Mouse (Mus musculus): ENCODE data around the gene Dapk1. TPM values are rescaled to one million over a fixed set of nuclear protein-coding genes. Genes with fewer than 3 reads are reported as not detected.

Dapk1 gene
- polyA plus RNA-seq, 1 experiment from 2014 or later, result 14.8 TPM

- Histone ChIP-seq H3K4me1 (ENCODE audit: control insufficient read depth, insufficient read depth, low read length) (no peaks in the 10 kb centered on the region), H3K27me3 (ENCODE audit: control insufficient read depth, insufficient read depth, low read length) (no peaks in the 10 kb centered on the region), H3K27ac (replicated peaks; ENCODE audit: low read depth, low read length) (no peak overlapping the region), H3K36me3 (ENCODE audit: control insufficient read depth, insufficient read depth, low read length) (peaks cover 8% of the 10 kb centered on the region), H3K4me2 (ENCODE audit: low read depth, severe bottlenecking) (no peak overlapping the region), H3K9me3 (ENCODE audit: control insufficient read depth, low read length) (no peaks in the 10 kb centered on the region), H3K9ac (ENCODE audit: low read length) (no peak overlapping the region), H3K4me3 (ENCODE audit: low read depth, low read length) (no peak overlapping the region)
- 90% methylated on average over 13 of the region's 13 CpGs for WGBS
- ATAC-seq (ENCODE audit: insufficient number of reproducible peaks, low FRiP score, low TSS enrichment, low read depth), result no peak
- no peak for DNase-seq (ENCODE audit: low spot score)
Measured at GRCm38 (mm10) chr13:60757292-60757691, 155.5 kb downstream of the Dapk1 start.

- WGBS, result 51% methylated on average over 6 of the region's 6 CpGs
- Histone ChIP-seq H3K4me3 (ENCODE audit: low read depth, low read length) (no peak overlapping the region), H3K9ac (ENCODE audit: low read length) (no peak overlapping the region), H3K27me3 (ENCODE audit: control insufficient read depth, insufficient read depth, low read length) (no peaks in the 10 kb centered on the region), H3K36me3 (ENCODE audit: control insufficient read depth, insufficient read depth, low read length) (peaks cover 6% of the 10 kb centered on the region; the same call in 1 of the 2 replicates), H3K9me3 (ENCODE audit: control insufficient read depth, low read length) (no peaks in the 10 kb centered on the region), H3K27ac (replicated peaks; ENCODE audit: low read depth, low read length) (no peak overlapping the region), H3K4me1 (ENCODE audit: control insufficient read depth, insufficient read depth, low read length) (no peaks in the 10 kb centered on the region), H3K4me2 (ENCODE audit: low read depth, severe bottlenecking) (no peak overlapping the region)
- no peak for ATAC-seq (ENCODE audit: insufficient number of reproducible peaks, low FRiP score, low TSS enrichment, low read depth)
- peak; percentile 72 for DNase-seq (ENCODE audit: low spot score)
Measured at GRCm38 (mm10) chr13:60759136-60759535, 157.4 kb downstream of the Dapk1 start.

GRCm38 (mm10) chr13:60760392-60760791 lies 158.6 kb downstream of the Dapk1 start:
- Histone ChIP-seq H3K4me1 (ENCODE audit: control insufficient read depth, insufficient read depth, low read length) (no peaks in the 10 kb centered on the region), H3K27ac (replicated peaks; ENCODE audit: low read depth, low read length) (no peak overlapping the region), H3K4me2 (ENCODE audit: low read depth, severe bottlenecking) (no peak overlapping the region), H3K9ac (ENCODE audit: low read length) (no peak overlapping the region), H3K36me3 (ENCODE audit: control insufficient read depth, insufficient read depth, low read length) (peaks cover 6% of the 10 kb centered on the region; the same call in 1 of the 2 replicates), H3K27me3 (ENCODE audit: control insufficient read depth, insufficient read depth, low read length) (no peaks in the 10 kb centered on the region), H3K9me3 (ENCODE audit: control insufficient read depth, low read length) (no peaks in the 10 kb centered on the region), H3K4me3 (ENCODE audit: low read depth, low read length) (no peak overlapping the region)
- WGBS, result 93% methylated on average over 12 of the region's 12 CpGs
- DNase-seq (ENCODE audit: low spot score) (no peak), ATAC-seq (ENCODE audit: insufficient number of reproducible peaks, low FRiP score, low TSS enrichment, low read depth) (no peak)

GRCm38 (mm10) chr13:60761161-60761560 lies 159.4 kb downstream of the Dapk1 start:
- no peak overlapping the region for H3K27ac ChIP-seq (replicated peaks; ENCODE audit: low read depth, low read length)
- ATAC-seq (ENCODE audit: insufficient number of reproducible peaks, low FRiP score, low TSS enrichment, low read depth) (no peak), DNase-seq (ENCODE audit: low spot score) (no peak)
- H3K27me3 ChIP-seq (ENCODE audit: control insufficient read depth, insufficient read depth, low read length), result no peaks in the 10 kb centered on the region
- no peak overlapping the region for H3K9ac ChIP-seq (ENCODE audit: low read length)
- 96% methylated on average over 17 of the region's 17 CpGs for WGBS
- peaks cover 6% of the 10 kb centered on the region; the same call in 1 of the 2 replicates for H3K36me3 ChIP-seq (ENCODE audit: control insufficient read depth, insufficient read depth, low read length)
- no peak overlapping the region for H3K4me3 ChIP-seq (ENCODE audit: low read depth, low read length)
- H3K4me1 ChIP-seq (ENCODE audit: control insufficient read depth, insufficient read depth, low read length), result no peaks in the 10 kb centered on the region
- no peaks in the 10 kb centered on the region for H3K9me3 ChIP-seq (ENCODE audit: control insufficient read depth, low read length)
- H3K4me2 ChIP-seq (ENCODE audit: low read depth, severe bottlenecking), result no peak overlapping the region

GRCm38 (mm10) chr13:60780534-60780933 lies 178.8 kb downstream of the Dapk1 start:
- 89% methylated on average over 3 of the region's 3 CpGs for WGBS
- no peak overlapping the region for H3K9ac ChIP-seq (ENCODE audit: low read length)
- H3K4me1 ChIP-seq (ENCODE audit: control insufficient read depth, insufficient read depth, low read length), result no peaks in the 10 kb centered on the region
- H3K27ac ChIP-seq (replicated peaks; ENCODE audit: low read depth, low read length), result no peak overlapping the region
- H3K4me2 ChIP-seq (ENCODE audit: low read depth, severe bottlenecking), result no peak overlapping the region
- no peaks in the 10 kb centered on the region for H3K36me3 ChIP-seq (ENCODE audit: control insufficient read depth, insufficient read depth, low read length)
- no peak overlapping the region for H3K4me3 ChIP-seq (ENCODE audit: low read depth, low read length)
- ATAC-seq (ENCODE audit: insufficient number of reproducible peaks, low FRiP score, low TSS enrichment, low read depth), result no peak
- H3K27me3 ChIP-seq (ENCODE audit: control insufficient read depth, insufficient read depth, low read length), result no peaks in the 10 kb centered on the region
- H3K9me3 ChIP-seq (ENCODE audit: control insufficient read depth, low read length), result no peaks in the 10 kb centered on the region
- DNase-seq (ENCODE audit: low spot score), result no peak

- Histone ChIP-seq H3K9ac (ENCODE audit: low read length) (no peak overlapping the region), H3K27me3 (ENCODE audit: control insufficient read depth, insufficient read depth, low read length) (no peaks in the 10 kb centered on the region), H3K36me3 (ENCODE audit: control insufficient read depth, insufficient read depth, low read length) (no peaks in the 10 kb centered on the region), H3K9me3 (ENCODE audit: control insufficient read depth, low read length) (no peaks in the 10 kb centered on the region), H3K4me1 (ENCODE audit: control insufficient read depth, insufficient read depth, low read length) (no peaks in the 10 kb centered on the region), H3K4me3 (ENCODE audit: low read depth, low read length) (no peak overlapping the region), H3K27ac (replicated peaks; ENCODE audit: low read depth, low read length) (no peak overlapping the region), H3K4me2 (ENCODE audit: low read depth, severe bottlenecking) (no peak overlapping the region)
- 90% methylated on average over 7 of the region's 7 CpGs for WGBS
- DNase-seq (ENCODE audit: low spot score), result no peak
- no peak for ATAC-seq (ENCODE audit: insufficient number of reproducible peaks, low FRiP score, low TSS enrichment, low read depth)
Measured at GRCm38 (mm10) chr13:60783301-60783700, 181.6 kb downstream of the Dapk1 start.

- no peaks in the 10 kb centered on the region for H3K9me3 ChIP-seq (ENCODE audit: control insufficient read depth, low read length)
- no peaks in the 10 kb centered on the region for H3K4me1 ChIP-seq (ENCODE audit: control insufficient read depth, insufficient read depth, low read length)
- no peaks in the 10 kb centered on the region for H3K27me3 ChIP-seq (ENCODE audit: control insufficient read depth, insufficient read depth, low read length)
- no peak within 1 kb of the TSS for H3K4me3 ChIP-seq (ENCODE audit: low read depth, low read length)
- no peak for ATAC-seq (ENCODE audit: insufficient number of reproducible peaks, low FRiP score, low TSS enrichment, low read depth)
- no peak within 1 kb of the TSS for H3K27ac ChIP-seq (replicated peaks; ENCODE audit: low read depth, low read length)
- no peak within 1 kb of the TSS for H3K4me2 ChIP-seq (ENCODE audit: low read depth, severe bottlenecking)
- H3K9ac ChIP-seq (ENCODE audit: low read length), result no peak within 1 kb of the TSS
- no peak for DNase-seq (ENCODE audit: low spot score)
- no peaks in the 10 kb centered on the region for H3K36me3 ChIP-seq (ENCODE audit: control insufficient read depth, insufficient read depth, low read length)
Measured at GRCm38 (mm10) chr13:60786264-60786663, 184.5 kb downstream of the Dapk1 start, which contains the start of gene BC051665. Gene BC051665 (minus strand): TSS chr13:60786364.

- no peak overlapping the region for H3K9ac ChIP-seq (ENCODE audit: low read length)
- H3K4me1 ChIP-seq (ENCODE audit: control insufficient read depth, insufficient read depth, low read length), result no peaks in the 10 kb centered on the region
- WGBS, result 94% methylated on average over 1 of the region's 1 CpGs
- no peak for ATAC-seq (ENCODE audit: insufficient number of reproducible peaks, low FRiP score, low TSS enrichment, low read depth)
- no peak for DNase-seq (ENCODE audit: low spot score)
- H3K4me2 ChIP-seq (ENCODE audit: low read depth, severe bottlenecking), result no peak overlapping the region
- H3K9me3 ChIP-seq (ENCODE audit: control insufficient read depth, low read length), result no peaks in the 10 kb centered on the region
- no peak overlapping the region for H3K27ac ChIP-seq (replicated peaks; ENCODE audit: low read depth, low read length)
- H3K36me3 ChIP-seq (ENCODE audit: control insufficient read depth, insufficient read depth, low read length), result no peaks in the 10 kb centered on the region
- no peak overlapping the region for H3K4me3 ChIP-seq (ENCODE audit: low read depth, low read length)
- no peaks in the 10 kb centered on the region for H3K27me3 ChIP-seq (ENCODE audit: control insufficient read depth, insufficient read depth, low read length)
Measured at GRCm38 (mm10) chr13:60789466-60789865, 187.7 kb downstream of the Dapk1 start.

GRCm38 (mm10) chr13:60802749-60803148 lies 201.0 kb downstream of the Dapk1 start, which contains the start of gene Ctsll3:
Gene Ctsll3 (minus strand): TSS chr13:60802849.
- 81% methylated on average over 1 of the region's 1 CpGs for WGBS

More at GRCm38 (mm10) chr13:60802749-60803148, 201.0 kb downstream of the Dapk1 start, which contains the start of gene Ctsll3:
- Histone ChIP-seq H3K4me3 (ENCODE audit: low read depth, low read length) (no peak within 1 kb of the TSS), H3K9me3 (ENCODE audit: control insufficient read depth, low read length) (no peaks in the 10 kb centered on the region), H3K9ac (ENCODE audit: low read length) (no peak within 1 kb of the TSS), H3K4me2 (ENCODE audit: low read depth, severe bottlenecking) (no peak within 1 kb of the TSS), H3K27ac (replicated peaks; ENCODE audit: low read depth, low read length) (no peak within 1 kb of the TSS), H3K36me3 (ENCODE audit: control insufficient read depth, insufficient read depth, low read length) (no peaks in the 10 kb centered on the region), H3K27me3 (ENCODE audit: control insufficient read depth, insufficient read depth, low read length) (no peaks in the 10 kb centered on the region), H3K4me1 (ENCODE audit: control insufficient read depth, insufficient read depth, low read length) (no peaks in the 10 kb centered on the region)
- ATAC-seq (ENCODE audit: insufficient number of reproducible peaks, low FRiP score, low TSS enrichment, low read depth), result no peak
- no peak for DNase-seq (ENCODE audit: low spot score)

Measured in limb, embryonic 11.5 days (tissue).